Mouse (Mus musculus) hindbrain, postnatal 0 days (tissue): ENCODE measurements around the gene Ddah1. TPM values are rescaled to one million over a fixed set of nuclear protein-coding genes. Genes with fewer than 3 reads are reported as not detected.

ENCODE experiments used
- ATAC-seq: fragments of 200-750 bp; cut with Nextera tagmentation; 2 replicates; pipeline ENCODE4 v1.8.0; 2017; ENCODE audit warnings: mild to moderate bottlenecking, moderate TSS enrichment, moderate library complexity
- DNase-seq: peaks from one replicate; pipeline ENCODE4 v3.0.0-alpha.2; 2015; ENCODE audit warnings: low spot score
- H3K27ac ChIP-seq: fragments of 300-500 bp; sonication (generic); 2 replicates; pipeline ENCODE4 v1.5.1; 2014; ENCODE audit warnings: mild to moderate bottlenecking
- H3K27me3 ChIP-seq: fragments of 300-500 bp; sonication (generic); 2 replicates; pipeline ENCODE4 v1.6.1; 2014; ENCODE audit warnings: low read length, mixed read lengths; ENCODE audit not compliant: insufficient read depth
- H3K36me3 ChIP-seq: fragments of 300-500 bp; sonication (generic); 2 replicates; pipeline ENCODE4 v1.6.1; 2014; ENCODE audit warnings: low read length, mixed read lengths; ENCODE audit not compliant: insufficient read depth
- H3K4me1 ChIP-seq: fragments of 300-500 bp; sonication (generic); 2 replicates; pipeline ENCODE4 v1.6.1; 2014; ENCODE audit warnings: antibody characterized with exemption, low read length, mixed read lengths; ENCODE audit not compliant: insufficient read depth
- H3K4me2 ChIP-seq: fragments of 300-500 bp; sonication (generic); 2 replicates; pipeline ENCODE4 v1.6.1; 2014; ENCODE audit warnings: low read depth, mild to moderate bottlenecking, low read length, moderate library complexity, mixed read lengths
- H3K4me3 ChIP-seq: fragments of 300-500 bp; sonication (generic); 2 replicates; pipeline ENCODE4 v1.5.1; 2014; ENCODE audit warnings: low read length
- H3K9ac ChIP-seq: fragments of 300-500 bp; sonication (generic); replicated peaks from 2 replicates; pipeline ENCODE4 v1.6.1; 2014; ENCODE audit warnings: mild to moderate bottlenecking, low read length, moderate library complexity, mixed read lengths
- H3K9me3 ChIP-seq: fragments of 300-500 bp; sonication (generic); 2 replicates; pipeline ENCODE4 v1.6.1; 2016; ENCODE audit warnings: low read length, mixed read lengths
- CTCF ChIP-seq: IDR thresholded peaks from 2 replicates; pipeline ENCODE4 v1.5.1; 2016; ENCODE audit warnings: antibody characterized with exemption, control low read depth, low read depth
- WGBS: fragments of 180-500 bp; shearing (Covaris S2); extraction: QIAGEN DNeasy Blood & Tissue Kit; methylation state at CpG from one replicate; pipeline ENCODE4 v1.1.7; 2014; 5-methylcytosine and 5-hydroxymethylcytosine counted together
- polyA plus RNA-seq: library from polyadenylated mRNA; unstranded; fragments of >200 nt; fragmentation: Nextera tagmentation; extraction: Ambion mirVana; gene quantifications from 2 replicates; pipeline ENCODE4 v1.2.1, GENCODE M21; 2015
- total RNA-seq: library from RNA; depleted of rRNA; stranded (reverse); fragments of >200 nt; gene quantifications from 2 replicates; pipeline ENCODE4 v1.2.3, GENCODE M21; 2014

Gene Ddah1
- total and polyA plus RNA-seq, 2 experiments from 2014 or later = 125 to 170 TPM

- peaks cover 3% of the 10 kb centered on the region for H3K4me1 ChIP-seq
- H3K4me2 ChIP-seq = no peak overlapping the region
- peak overlapping the region; percentile 28; the same call in 1 of the 2 replicates for H3K27ac ChIP-seq
- ATAC-seq = peak; percentile 97
- no peak overlapping the region for H3K9ac ChIP-seq
- no peak for TF ChIP-seq CTCF
- 34% methylated on average over 18 of the region's 18 CpGs for WGBS
- DNase-seq = peak; percentile 82
- no peaks in the 10 kb centered on the region for H3K9me3 ChIP-seq
- no peak overlapping the region for H3K4me3 ChIP-seq
- no peaks in the 10 kb centered on the region for H3K27me3 ChIP-seq
- H3K36me3 ChIP-seq = no peaks in the 10 kb centered on the region
Measured at GRCm38 (mm10) chr3:145890346-145891132, 132.1 kb downstream of the Ddah1 start.

GRCm38 (mm10) chr3:145892451-145892850 lies 134.0 kb downstream of the Ddah1 start:
- Histone ChIP-seq H3K4me3 (no peak overlapping the region), H3K4me2 (no peak overlapping the region), H3K36me3 (no peaks in the 10 kb centered on the region), H3K27me3 (no peaks in the 10 kb centered on the region), H3K4me1 (no peaks in the 10 kb centered on the region; the same call in 1 of the 2 replicates), H3K27ac (no peak overlapping the region), H3K9ac (no peak overlapping the region), H3K9me3 (no peaks in the 10 kb centered on the region)
- no peak for TF ChIP-seq CTCF
- 82% methylated on average over 3 of the region's 3 CpGs for WGBS
- DNase-seq (no peak), ATAC-seq (no peak)

- no peak overlapping the region for H3K4me2 ChIP-seq
- H3K4me3 ChIP-seq = no peak overlapping the region
- no peaks in the 10 kb centered on the region for H3K9me3 ChIP-seq
- TF ChIP-seq CTCF = no peak
- 36% methylated on average over 12 of the region's 12 CpGs for WGBS
- no peaks in the 10 kb centered on the region for H3K27me3 ChIP-seq
- DNase-seq (peak; percentile 30), ATAC-seq (no peak)
- no peaks in the 10 kb centered on the region for H3K36me3 ChIP-seq
- H3K27ac ChIP-seq = 0 out of 2 replicates have a peak overlapping the region, but pooled peaks have one; percentile 5
- no peak overlapping the region for H3K9ac ChIP-seq
- no peaks in the 10 kb centered on the region; the same call in 1 of the 2 replicates for H3K4me1 ChIP-seq
Measured at GRCm38 (mm10) chr3:145894131-145894530, 135.7 kb downstream of the Ddah1 start.

- TF ChIP-seq CTCF = no peak
- Histone ChIP-seq H3K9ac (no peak overlapping the region), H3K9me3 (no peaks in the 10 kb centered on the region), H3K4me2 (no peak overlapping the region), H3K27me3 (no peaks in the 10 kb centered on the region), H3K27ac (no peak overlapping the region), H3K4me3 (no peak overlapping the region), H3K4me1 (no peaks in the 10 kb centered on the region; the same call in 1 of the 2 replicates), H3K36me3 (no peaks in the 10 kb centered on the region)
- no peak for DNase-seq
- 75% methylated on average over 11 of the region's 11 CpGs for WGBS
- no peak for ATAC-seq
Measured at GRCm38 (mm10) chr3:145897749-145898148, 139.3 kb downstream of the Ddah1 start.

GRCm38 (mm10) chr3:145899832-145900231 lies 141.4 kb downstream of the Ddah1 start:
- Histone ChIP-seq H3K36me3 (no peaks in the 10 kb centered on the region), H3K27me3 (no peaks in the 10 kb centered on the region), H3K9me3 (no peaks in the 10 kb centered on the region), H3K4me3 (no peak overlapping the region), H3K27ac (no peak overlapping the region), H3K9ac (no peak overlapping the region), H3K4me1 (no peaks in the 10 kb centered on the region), H3K4me2 (no peak overlapping the region)
- no peak for TF ChIP-seq CTCF
- 0 out of 2 replicates have a peak, but pooled peaks have one; percentile 14 for ATAC-seq
- peak; percentile 44 for DNase-seq
- 51% methylated on average over 8 of the region's 8 CpGs for WGBS

GRCm38 (mm10) chr3:145903530-145903929 lies 145.1 kb downstream of the Ddah1 start:
- Histone ChIP-seq H3K9ac (no peak overlapping the region), H3K9me3 (no peaks in the 10 kb centered on the region), H3K4me1 (no peaks in the 10 kb centered on the region), H3K27me3 (no peaks in the 10 kb centered on the region), H3K4me2 (no peak overlapping the region), H3K27ac (no peak overlapping the region), H3K36me3 (no peaks in the 10 kb centered on the region), H3K4me3 (no peak overlapping the region)
- no peak for ATAC-seq
- DNase-seq = no peak
- TF ChIP-seq CTCF = no peak
- 87% methylated on average over 8 of the region's 8 CpGs for WGBS
